Mouse (Mus musculus) brain, embryonic 14.5 days (tissue): ENCODE results near the gene Nacc2.
A peak's percentile ranks its signal among the peaks of the same experiment; 100 is the strongest.

Experiments used
- CTCF ChIP-seq: fragments of 200-500 bp; IDR thresholded peaks from 2 replicates; pipeline ENCODE4 v1.5.1; 2012; ENCODE audit warnings: inconsistent platforms, mild to moderate bottlenecking, moderate library complexity, borderline replicate concordance; ENCODE audit not compliant: insufficient read depth, insufficient read length; ENCODE audit errors: extremely low read depth
- POLR2A ChIP-seq: fragments of 200-500 bp; IDR thresholded peaks from 2 replicates; pipeline ENCODE4 v1.6.1; 2012; ENCODE audit warnings: mild to moderate bottlenecking, inconsistent platforms, borderline replicate concordance; ENCODE audit not compliant: poor library complexity, insufficient read depth, insufficient read length, severe bottlenecking; ENCODE audit errors: extremely low read depth

- peak; percentile 78; the same call in 1 of the 2 replicates for TF ChIP-seq CTCF
- TF ChIP-seq POLR2A = no peak
Observed at GRCm38 (mm10) chr2:26024138-26025075, 98.6 kb downstream of the Nacc2 start.
